Mouse (Mus musculus) limb, embryonic 13.5 days (tissue): ENCODE results near the gene Clmp. TPM values are rescaled to one million over a fixed set of nuclear protein-coding genes. Genes with fewer than 3 reads are reported as not detected.

Experiments used
- ATAC-seq: fragments of 200-750 bp; cut with Nextera tagmentation; 2 replicates; pipeline ENCODE4 v1.8.0; 2017; ENCODE audit warnings: low read depth, moderate number of reproducible peaks, moderate TSS enrichment; ENCODE audit not compliant: low FRiP score
- H3K27ac ChIP-seq: fragments of 300-500 bp; sonication (generic); 2 replicates; pipeline ENCODE4 v1.5.1; 2015; ENCODE audit warnings: inconsistent platforms, mild to moderate bottlenecking, moderate library complexity
- H3K27me3 ChIP-seq: fragments of 300-500 bp; sonication (generic); 2 replicates; pipeline ENCODE4 v1.6.1; 2015; ENCODE audit warnings: mild to moderate bottlenecking, inconsistent platforms
- H3K36me3 ChIP-seq: fragments of 300-500 bp; sonication (generic); 2 replicates; pipeline ENCODE4 v1.6.1; 2015; ENCODE audit warnings: inconsistent platforms, mild to moderate bottlenecking, moderate library complexity
- H3K4me1 ChIP-seq: fragments of 300-500 bp; sonication (generic); 2 replicates; pipeline ENCODE4 v1.6.1; 2015; ENCODE audit warnings: inconsistent platforms
- H3K4me2 ChIP-seq: fragments of 300-500 bp; sonication (generic); replicated peaks from 2 replicates; pipeline ENCODE4 v1.6.1; 2015; ENCODE audit warnings: inconsistent platforms, mild to moderate bottlenecking, moderate library complexity
- H3K4me3 ChIP-seq: fragments of 300-500 bp; sonication (generic); 2 replicates; pipeline ENCODE4 v1.5.1; 2015; ENCODE audit warnings: moderate library complexity, mild to moderate bottlenecking, inconsistent platforms
- H3K9ac ChIP-seq: fragments of 300-500 bp; sonication (generic); 2 replicates; pipeline ENCODE4 v1.6.1; 2015; ENCODE audit warnings: mild to moderate bottlenecking, inconsistent platforms
- H3K9me3 ChIP-seq: fragments of 300-500 bp; sonication (generic); 2 replicates; pipeline ENCODE4 v1.6.1; 2016; ENCODE audit warnings: inconsistent platforms
- WGBS: fragments of 180-500 bp; shearing (Covaris S2); methylation state at CpG from one replicate; pipeline ENCODE4 v1.1.7; 2015; 5-methylcytosine and 5-hydroxymethylcytosine counted together
- polyA plus RNA-seq: library from polyadenylated mRNA; unstranded; fragments of >200 nt; fragmentation: Nextera tagmentation; extraction: Ambion mirVana; gene quantifications from 2 replicates; pipeline ENCODE4 v1.2.1, GENCODE M21; 2015

Clmp gene
- polyA plus RNA-seq, 1 experiment from 2014 or later: 62.8 TPM

DNA sequence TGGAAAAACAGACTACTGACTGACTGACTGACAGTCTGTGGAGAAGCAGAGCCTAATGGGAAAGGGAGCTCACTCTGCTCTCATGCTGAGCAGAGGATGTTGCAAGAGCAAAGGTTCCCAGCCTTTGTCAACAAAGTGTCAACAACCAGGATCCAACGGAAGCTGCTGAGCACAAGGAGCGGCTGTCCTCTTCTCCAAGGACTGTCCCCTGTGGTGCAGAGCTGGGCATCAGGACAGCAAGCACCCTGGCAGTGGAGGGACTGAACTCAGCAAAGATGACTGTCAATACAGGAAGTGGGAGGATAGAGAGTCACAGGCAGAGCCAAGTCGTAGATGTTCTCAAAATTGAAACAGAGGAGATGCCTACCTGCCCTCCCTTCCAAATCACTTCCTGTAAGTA, 58.5 kb downstream of the Clmp start:
- no peak overlapping the region for H3K4me2 ChIP-seq
- H3K4me1 ChIP-seq: peaks cover 33% of the 10 kb centered on the region
- H3K9me3 ChIP-seq: no peaks in the 10 kb centered on the region
- H3K9ac ChIP-seq: no peak overlapping the region
- peaks cover 21% of the 10 kb centered on the region for H3K36me3 ChIP-seq
- no peak for ATAC-seq
- 52% methylated on average over 3 of the region's 3 CpGs for WGBS
- no peak overlapping the region for H3K27ac ChIP-seq
- H3K27me3 ChIP-seq: no peaks in the 10 kb centered on the region
- no peak overlapping the region for H3K4me3 ChIP-seq

GRCm38 (mm10) chr9:40746796-40747195, 61.0 kb downstream of the Clmp start:
- Histone ChIP-seq H3K4me2 (no peak overlapping the region), H3K4me1 (peaks cover 52% of the 10 kb centered on the region), H3K9ac (no peak overlapping the region), H3K9me3 (no peaks in the 10 kb centered on the region), H3K36me3 (peaks cover 21% of the 10 kb centered on the region), H3K4me3 (no peak overlapping the region), H3K27me3 (no peaks in the 10 kb centered on the region), H3K27ac (no peak overlapping the region)
- WGBS: 63% methylated on average over 9 of the region's 9 CpGs
- ATAC-seq: no peak

DNA sequence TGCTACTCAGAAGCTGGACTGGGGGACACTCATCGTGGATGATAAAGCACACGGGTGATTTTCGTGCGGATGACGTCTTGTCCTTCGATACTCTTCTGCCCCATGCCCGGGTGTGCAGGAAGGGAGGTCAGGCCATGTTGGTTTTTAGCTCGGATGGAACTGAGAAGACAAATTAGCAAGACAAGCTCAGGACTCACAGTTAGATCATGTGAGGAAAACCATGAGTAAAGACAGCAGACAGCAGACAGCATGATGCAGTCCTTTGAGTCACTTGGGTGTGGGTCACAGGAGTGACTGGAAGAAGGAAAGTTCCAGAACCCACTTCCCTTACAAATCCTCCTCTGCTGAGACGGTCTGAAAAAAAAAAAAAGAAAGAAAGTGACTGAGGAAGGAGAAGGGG, 61.5 kb downstream of the Clmp start:
- Histone ChIP-seq H3K4me1 (peaks cover 52% of the 10 kb centered on the region), H3K36me3 (peaks cover 21% of the 10 kb centered on the region), H3K9me3 (no peaks in the 10 kb centered on the region), H3K9ac (no peak overlapping the region), H3K27me3 (no peaks in the 10 kb centered on the region), H3K27ac (no peak overlapping the region), H3K4me2 (no peak overlapping the region), H3K4me3 (no peak overlapping the region)
- no peak for ATAC-seq
- WGBS: 86% methylated on average over 9 of the region's 9 CpGs

DNA sequence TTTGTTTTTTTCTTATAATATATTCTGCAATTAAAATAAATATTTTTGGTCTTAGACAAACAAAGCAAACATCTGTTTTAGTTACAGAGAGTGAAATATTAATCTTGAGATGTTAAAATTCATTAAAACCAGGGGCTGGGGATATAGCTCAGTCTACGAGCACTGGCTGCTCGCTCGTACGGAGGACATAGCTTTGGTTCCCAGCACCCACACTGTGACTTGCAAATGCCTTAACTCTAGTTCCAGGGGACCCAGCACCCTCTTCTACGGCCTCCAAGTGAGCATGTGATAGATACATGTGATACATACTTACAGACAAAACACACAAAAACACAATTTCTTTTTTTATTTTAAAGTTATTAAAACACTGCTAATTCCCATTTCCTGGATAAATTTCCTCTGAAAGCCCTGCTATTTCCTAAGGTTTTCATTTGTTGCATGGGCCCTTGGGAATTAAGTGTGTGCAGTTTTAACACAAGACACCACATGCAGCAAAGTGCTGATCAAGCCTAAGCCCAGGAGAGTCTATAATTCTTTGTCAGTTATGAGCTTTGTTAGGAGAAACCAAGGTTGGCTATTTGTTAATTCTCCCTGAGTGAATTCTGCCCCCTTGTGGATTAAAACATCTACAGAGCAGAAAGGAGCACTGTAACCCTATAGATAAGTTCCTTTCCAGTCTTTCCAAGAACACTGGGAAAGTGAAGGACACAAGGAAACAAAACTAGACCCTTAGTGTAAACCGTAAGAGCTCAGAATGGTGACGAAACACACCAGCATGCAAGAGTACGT, 64.3 kb downstream of the Clmp start:
- no peak for ATAC-seq
- 73% methylated on average over 8 of the region's 8 CpGs for WGBS
- no peaks in the 10 kb centered on the region for H3K27me3 ChIP-seq
- H3K9me3 ChIP-seq: no peaks in the 10 kb centered on the region
- no peak overlapping the region for H3K4me3 ChIP-seq
- H3K36me3 ChIP-seq: peaks cover 20% of the 10 kb centered on the region; the same call in 1 of the 2 replicates
- H3K4me2 ChIP-seq: no peak overlapping the region
- H3K27ac ChIP-seq: no peak overlapping the region
- H3K4me1 ChIP-seq: peaks cover 29% of the 10 kb centered on the region
- no peak overlapping the region for H3K9ac ChIP-seq

DNA sequence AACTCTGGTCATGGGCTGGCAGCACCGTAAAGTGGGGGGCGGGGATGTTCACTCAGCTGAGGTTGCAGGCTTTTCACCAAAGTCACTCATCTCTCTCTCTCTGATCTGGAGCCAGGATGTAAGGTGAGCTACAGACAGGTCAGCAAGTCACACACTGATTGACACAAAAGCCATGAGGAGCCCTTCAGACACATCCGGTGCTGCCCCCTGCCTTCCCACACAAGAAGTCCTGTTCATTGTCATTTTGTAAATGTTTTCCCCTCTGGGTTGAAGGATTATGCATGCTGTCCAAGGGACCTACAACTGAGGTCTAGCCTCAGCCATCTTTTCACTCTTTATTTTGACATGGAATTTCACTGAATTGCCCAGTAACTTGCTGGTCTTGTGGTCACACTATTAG, 66.0 kb downstream of the Clmp start:
- no peaks in the 10 kb centered on the region for H3K9me3 ChIP-seq
- WGBS: 52% methylated on average over 3 of the region's 3 CpGs
- H3K4me3 ChIP-seq: no peak overlapping the region
- no peak overlapping the region for H3K27ac ChIP-seq
- H3K9ac ChIP-seq: no peak overlapping the region
- no peak overlapping the region for H3K4me2 ChIP-seq
- H3K4me1 ChIP-seq: peaks cover 27% of the 10 kb centered on the region
- peaks cover 13% of the 10 kb centered on the region; the same call in 1 of the 2 replicates for H3K36me3 ChIP-seq
- ATAC-seq: no peak
- no peaks in the 10 kb centered on the region for H3K27me3 ChIP-seq

DNA sequence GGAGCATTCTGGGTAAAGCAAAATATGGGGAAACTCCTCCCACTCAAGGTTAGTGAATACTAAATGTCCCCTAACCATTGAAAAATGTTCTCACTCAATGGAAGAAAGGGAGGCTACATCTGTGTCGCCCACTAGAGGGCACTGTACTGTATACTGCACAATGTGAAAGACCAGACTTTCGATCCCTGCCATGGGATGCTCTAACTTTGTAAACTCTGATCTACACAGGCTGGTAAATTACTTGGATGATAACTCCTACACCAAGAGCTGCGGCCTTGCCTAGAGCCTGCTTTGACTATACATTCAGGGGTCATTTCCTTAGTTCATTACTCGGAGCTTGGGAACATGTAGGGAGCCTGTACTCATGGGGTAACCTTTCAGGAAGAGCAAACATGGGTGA, 70.6 kb downstream of the Clmp start:
- ATAC-seq: no peak
- Histone ChIP-seq H3K4me3 (no peak overlapping the region), H3K36me3 (peaks cover 10% of the 10 kb centered on the region), H3K4me1 (peaks cover 25% of the 10 kb centered on the region), H3K9me3 (no peaks in the 10 kb centered on the region), H3K27ac (peak overlapping the region; percentile 78), H3K27me3 (no peaks in the 10 kb centered on the region), H3K4me2 (peak overlapping the region; percentile 57), H3K9ac (no peak overlapping the region)
- WGBS: 23% methylated on average over 4 of the region's 4 CpGs

DNA sequence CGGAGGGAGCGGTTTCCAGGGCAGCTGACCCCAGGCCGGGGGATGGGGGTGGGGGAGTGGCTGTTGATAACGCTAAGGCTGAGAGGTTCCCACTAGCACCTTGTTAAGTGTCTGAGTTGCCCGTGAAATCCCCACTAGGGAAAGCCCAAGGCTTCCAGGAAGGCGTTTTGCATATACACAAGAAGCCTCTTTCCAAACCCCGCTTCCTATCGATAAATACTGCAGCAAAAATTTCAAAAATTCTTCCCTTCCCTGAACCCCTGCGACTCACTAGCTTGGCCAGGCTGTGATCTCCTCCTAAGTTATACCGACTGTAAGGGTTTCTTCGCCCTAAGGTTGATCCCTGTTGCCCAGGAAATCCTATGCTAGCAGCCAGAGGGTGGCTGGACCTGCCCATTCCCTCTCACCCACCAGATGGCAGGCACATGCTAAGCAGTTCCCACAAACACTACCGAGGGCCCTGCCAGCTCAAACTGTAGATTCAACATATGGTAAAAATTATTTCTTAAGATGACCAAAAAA, 71.4 kb downstream of the Clmp start:
- 18% methylated on average over 12 of the region's 12 CpGs for WGBS
- H3K9me3 ChIP-seq: no peaks in the 10 kb centered on the region
- H3K9ac ChIP-seq: peak overlapping the region; percentile 48; the same call in 1 of the 2 replicates
- no peaks in the 10 kb centered on the region for H3K27me3 ChIP-seq
- peak; percentile 68 for ATAC-seq
- peaks cover 20% of the 10 kb centered on the region for H3K4me1 ChIP-seq
- H3K27ac ChIP-seq: peak overlapping the region; percentile 78
- peaks cover 17% of the 10 kb centered on the region for H3K36me3 ChIP-seq
- peak overlapping the region; percentile 57 for H3K4me2 ChIP-seq
- H3K4me3 ChIP-seq: peak overlapping the region; percentile 26; the same call in 1 of the 2 replicates

DNA sequence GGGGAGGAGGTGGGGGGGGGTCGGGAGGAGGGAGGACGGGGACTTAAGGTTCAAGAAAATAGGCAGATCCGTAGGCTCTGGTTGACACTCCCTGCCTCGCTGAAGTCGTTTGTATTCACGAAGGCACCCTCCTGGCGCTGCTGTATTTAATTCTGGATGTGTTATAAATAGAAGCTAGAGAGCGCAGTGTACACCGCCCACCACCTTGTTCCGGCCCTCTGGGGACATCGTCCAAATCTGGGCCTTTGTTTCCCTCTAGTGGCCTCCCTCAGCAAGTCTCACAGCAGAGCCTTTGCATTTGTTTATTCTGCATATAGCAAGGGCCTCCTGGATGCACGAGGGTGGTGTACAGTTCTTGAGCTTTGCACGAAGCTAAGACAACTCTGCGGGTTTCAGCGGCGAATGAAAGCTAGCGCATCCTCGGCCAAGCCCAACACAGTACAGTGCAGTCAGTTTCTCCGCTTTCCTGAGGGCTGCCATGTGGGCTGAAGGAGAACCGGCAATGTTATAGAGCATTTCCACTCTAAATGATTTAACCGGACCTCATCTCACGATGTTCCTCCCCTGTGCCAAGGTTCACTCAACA, 72.0 kb downstream of the Clmp start:
- peak; percentile 83 for ATAC-seq
- peak overlapping the region; percentile 26; the same call in 1 of the 2 replicates for H3K4me3 ChIP-seq
- no peaks in the 10 kb centered on the region for H3K9me3 ChIP-seq
- H3K36me3 ChIP-seq: peaks cover 18% of the 10 kb centered on the region
- H3K27me3 ChIP-seq: no peaks in the 10 kb centered on the region
- 15% methylated on average over 21 of the region's 22 CpGs for WGBS
- peaks cover 20% of the 10 kb centered on the region for H3K4me1 ChIP-seq
- no peak overlapping the region for H3K9ac ChIP-seq
- H3K27ac ChIP-seq: peak overlapping the region; percentile 63; the same call in 1 of the 2 replicates
- H3K4me2 ChIP-seq: peak overlapping the region; percentile 57

DNA sequence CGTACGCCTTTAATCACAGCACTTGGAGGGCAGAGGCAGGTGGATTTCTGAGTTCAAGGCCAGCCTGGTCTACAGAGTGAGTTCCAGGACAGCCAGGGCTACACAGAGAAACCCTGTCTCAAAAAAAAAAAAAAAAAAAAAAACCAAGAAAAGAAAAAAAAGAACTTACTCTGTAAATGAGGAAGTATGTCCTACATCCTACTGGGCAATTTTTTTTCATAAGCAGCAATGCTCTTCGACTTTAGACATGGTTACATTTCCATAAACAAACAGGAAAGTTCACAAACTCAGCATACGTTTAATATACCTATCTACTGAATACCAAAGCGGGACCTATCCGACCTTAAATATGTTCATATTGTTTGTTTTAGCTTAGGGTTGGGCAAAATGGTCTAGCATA, 76.6 kb downstream of the Clmp start:
- 93% methylated on average over 6 of the region's 6 CpGs for WGBS
- Histone ChIP-seq H3K4me2 (no peak overlapping the region), H3K27me3 (no peaks in the 10 kb centered on the region), H3K9me3 (no peaks in the 10 kb centered on the region), H3K9ac (no peak overlapping the region), H3K27ac (no peak overlapping the region), H3K4me3 (no peak overlapping the region), H3K4me1 (peaks cover 8% of the 10 kb centered on the region), H3K36me3 (peaks cover 61% of the 10 kb centered on the region)
- no peak for ATAC-seq

GRCm38 (mm10) chr9:40764887-40765580, 79.3 kb downstream of the Clmp start:
- Histone ChIP-seq H3K9me3 (no peaks in the 10 kb centered on the region), H3K36me3 (peaks cover 63% of the 10 kb centered on the region), H3K27ac (no peak overlapping the region), H3K4me2 (no peak overlapping the region), H3K27me3 (no peaks in the 10 kb centered on the region), H3K9ac (no peak overlapping the region), H3K4me3 (no peak overlapping the region), H3K4me1 (no peaks in the 10 kb centered on the region)
- no peak for ATAC-seq
- WGBS: 87% methylated on average over 8 of the region's 9 CpGs

DNA sequence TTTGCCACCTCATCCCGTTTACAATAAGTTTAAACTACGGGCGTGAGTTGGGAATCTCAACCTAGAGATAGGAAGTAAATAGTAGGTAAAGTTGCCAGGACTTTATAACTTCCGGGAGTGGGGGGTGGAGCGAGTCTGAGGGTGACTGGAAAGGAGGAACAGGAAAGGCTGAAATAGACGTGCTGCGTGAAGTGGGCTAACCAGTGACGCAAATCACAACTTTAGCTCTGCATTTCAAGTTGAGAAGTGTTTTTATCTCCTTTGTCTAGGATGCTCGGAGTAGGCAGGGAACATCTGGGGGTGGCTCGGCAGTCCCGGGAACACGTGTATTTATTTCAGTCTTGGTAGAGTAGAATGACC, 79.8 kb downstream of the Clmp start:
- H3K36me3 ChIP-seq: peaks cover 63% of the 10 kb centered on the region
- 70% methylated on average over 12 of the region's 12 CpGs for WGBS
- H3K4me2 ChIP-seq: no peak overlapping the region
- H3K4me3 ChIP-seq: no peak overlapping the region
- ATAC-seq: no peak
- H3K9me3 ChIP-seq: no peaks in the 10 kb centered on the region
- no peak overlapping the region for H3K9ac ChIP-seq
- no peaks in the 10 kb centered on the region for H3K4me1 ChIP-seq
- no peak overlapping the region for H3K27ac ChIP-seq
- H3K27me3 ChIP-seq: no peaks in the 10 kb centered on the region

DNA sequence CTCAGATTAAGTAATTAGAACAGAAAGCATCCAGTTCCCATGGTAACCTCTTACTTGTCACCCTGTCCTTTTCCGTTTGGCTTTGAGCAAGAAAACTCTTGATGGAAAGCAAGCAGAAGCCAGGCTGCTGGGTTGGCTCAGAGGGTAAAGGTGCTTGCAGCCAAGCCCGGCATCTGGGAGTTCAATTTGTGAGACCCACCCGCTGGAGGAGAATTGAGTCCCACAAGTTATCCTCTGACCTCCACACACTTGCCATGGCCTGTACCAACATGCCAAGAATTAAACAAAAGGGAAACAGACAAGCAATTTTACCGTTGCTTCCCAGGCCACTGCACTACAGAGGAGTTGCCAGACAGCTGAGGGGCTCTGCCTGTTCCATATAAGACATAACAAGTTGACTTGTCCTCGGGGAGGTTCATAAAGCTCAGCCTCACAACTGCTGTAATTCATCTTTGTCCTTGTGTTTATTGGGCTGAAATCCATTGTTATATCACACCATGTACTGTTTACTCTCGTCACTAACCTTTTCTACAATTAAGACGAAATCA, 80.4 kb downstream of the Clmp start:
- Histone ChIP-seq H3K9me3 (no peaks in the 10 kb centered on the region), H3K36me3 (peaks cover 63% of the 10 kb centered on the region), H3K27ac (no peak overlapping the region; the same call in 1 of the 2 replicates), H3K27me3 (no peaks in the 10 kb centered on the region), H3K9ac (no peak overlapping the region), H3K4me1 (no peaks in the 10 kb centered on the region), H3K4me2 (no peak overlapping the region), H3K4me3 (no peak overlapping the region)
- WGBS: 79% methylated on average over 7 of the region's 7 CpGs
- no peak for ATAC-seq
